Mouse (Mus musculus): ENCODE measurements around the gene Snrnp40.

- TF ChIP-seq POLR2A (IDR thresholded peaks at IDR 0.05; ENCODE audit: borderline replicate concordance, low read depth, low read length) (no peak), CTCF (IDR thresholded peaks at IDR 0.05; ENCODE audit: low read depth, low read length) (no peak)
Observed at GRCm38 (mm10) chr4:130389927-130390326, 30.0 kb downstream of the Snrnp40 start.
